Mouse (Mus musculus) R1 (cell line): ENCODE results near the gene Rprd1b.
A peak's percentile ranks its signal among the peaks of the same experiment; 100 is the strongest.

Experiments
- DNase-seq: peaks from one replicate; pipeline ENCODE4 v3.0.0-alpha.2; 2018; ENCODE audit warnings: low read depth, low spot score

The Rprd1b gene

DNA sequence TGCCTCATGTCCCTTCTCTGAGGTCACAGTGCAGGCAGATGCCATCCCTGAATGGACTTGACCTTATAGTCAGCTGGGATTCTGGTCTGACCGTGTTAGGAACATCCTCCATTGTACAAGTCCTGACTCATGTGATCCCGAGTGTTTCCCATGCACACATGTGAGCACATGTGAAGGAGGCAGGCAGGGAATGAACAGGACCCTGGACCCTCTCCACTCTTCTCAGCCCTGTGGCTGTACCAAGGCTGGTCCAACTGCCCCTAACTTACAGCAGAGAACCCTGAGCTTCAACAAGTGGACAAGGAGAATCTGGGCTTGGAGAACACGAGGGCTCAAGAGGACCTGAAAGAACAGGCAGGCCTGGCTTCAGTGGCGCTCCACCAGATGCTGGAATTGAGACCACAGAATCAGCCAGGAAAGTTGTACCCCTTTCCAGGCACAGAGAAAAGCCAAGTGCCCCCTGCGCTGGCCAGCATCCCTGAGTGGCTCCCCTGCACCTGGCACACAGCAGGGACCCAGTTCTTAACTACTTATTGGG, 117.3 kb downstream of the Rprd1b start:
- DNase-seq, result no peak

DNA sequence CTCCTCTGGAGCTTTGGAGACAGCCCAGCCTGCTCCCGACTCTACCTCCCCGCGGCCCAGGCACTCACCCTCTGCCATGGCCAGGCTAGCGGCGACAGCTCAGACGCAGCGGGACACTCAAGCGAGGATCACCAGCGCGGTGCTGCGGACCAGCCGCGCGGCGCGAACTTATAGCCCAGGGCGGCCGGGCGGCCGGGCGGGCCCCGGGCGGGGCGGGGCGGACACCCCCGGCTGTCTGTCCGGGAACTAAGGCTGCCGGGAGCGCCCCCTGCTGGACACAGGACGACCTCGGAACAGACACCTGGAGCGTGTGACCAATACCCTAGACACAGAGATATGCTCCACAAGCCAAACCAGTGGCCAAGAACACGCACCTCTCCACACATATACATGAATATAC, 117.9 kb downstream of the Rprd1b start, which contains the start of gene Tgm2:
Gene Tgm2, minus strand, starts transcription at position 214 of the 400 bp plus-strand sequence.
- DNase-seq, result peak; percentile 77

DNA sequence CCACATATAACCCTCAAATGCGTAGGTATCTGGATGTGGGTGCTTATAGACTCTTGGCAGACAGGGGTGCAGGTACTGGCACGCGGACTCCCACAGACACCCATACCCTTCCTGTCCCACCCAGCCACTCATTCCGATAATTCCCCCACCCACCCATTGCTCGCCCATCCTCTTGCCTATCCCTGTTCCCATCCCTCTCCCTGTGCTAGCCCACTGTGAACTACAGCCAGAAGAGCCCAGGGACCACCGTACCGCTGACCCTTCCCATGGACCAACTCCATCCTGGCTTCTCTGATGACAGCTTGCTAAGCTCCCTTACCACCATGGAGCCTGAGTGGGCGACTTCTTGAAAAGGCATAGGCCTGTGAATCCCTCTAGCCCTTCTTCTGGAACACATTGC, 118.7 kb downstream of the Rprd1b start:
- DNase-seq, result no peak

DNA sequence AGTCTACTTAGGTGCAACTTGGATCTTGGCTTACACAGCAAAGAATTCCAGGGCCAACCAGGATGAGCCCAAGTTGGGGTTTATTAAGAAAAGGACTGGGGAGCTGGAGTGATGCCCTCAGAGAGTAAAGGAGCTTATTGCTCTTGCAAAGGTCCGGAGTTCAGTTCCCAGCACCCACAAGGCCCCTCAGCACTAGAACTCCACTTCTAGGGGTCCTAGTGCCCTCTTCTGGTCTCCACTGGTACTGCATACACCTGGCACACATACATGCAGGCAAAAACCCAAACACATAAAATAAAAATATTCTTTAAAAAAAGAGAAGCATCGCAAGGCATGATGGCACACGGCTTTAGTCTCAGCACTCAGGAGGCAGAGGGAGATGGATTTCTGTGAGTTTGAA, 122.8 kb downstream of the Rprd1b start:
- DNase-seq, result peak; percentile 63

DNA sequence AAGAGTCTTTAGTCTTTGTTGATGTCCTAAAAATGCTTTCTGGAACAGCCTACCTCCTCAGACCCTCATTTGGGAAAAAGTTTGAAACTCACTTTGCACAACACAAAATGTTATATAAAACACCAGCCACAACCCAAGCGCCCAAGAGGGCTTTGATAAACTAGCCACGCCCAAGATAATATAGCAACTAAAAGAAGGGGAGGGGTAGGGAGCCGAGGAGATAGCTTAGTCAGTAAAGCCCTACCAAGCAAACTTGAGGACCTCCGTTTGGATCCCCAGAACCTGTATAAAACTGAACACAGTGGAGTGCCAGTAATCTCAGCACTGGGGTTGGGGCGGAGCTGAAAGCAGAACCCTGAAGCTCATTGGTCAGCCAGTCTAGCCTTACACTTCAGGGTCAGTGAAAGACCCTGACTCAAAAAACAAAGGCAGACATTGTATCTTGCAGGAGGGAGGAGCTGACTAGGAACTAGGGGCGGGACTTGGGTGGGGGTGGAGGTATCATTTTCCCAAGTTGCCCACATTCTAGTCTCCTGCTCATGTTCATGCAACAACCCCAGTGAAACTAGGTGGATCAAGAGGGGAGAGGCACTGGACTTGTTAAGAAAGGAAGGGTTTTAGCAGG, 124.5 kb downstream of the Rprd1b start:
- DNase-seq, result peak; percentile 92

DNA sequence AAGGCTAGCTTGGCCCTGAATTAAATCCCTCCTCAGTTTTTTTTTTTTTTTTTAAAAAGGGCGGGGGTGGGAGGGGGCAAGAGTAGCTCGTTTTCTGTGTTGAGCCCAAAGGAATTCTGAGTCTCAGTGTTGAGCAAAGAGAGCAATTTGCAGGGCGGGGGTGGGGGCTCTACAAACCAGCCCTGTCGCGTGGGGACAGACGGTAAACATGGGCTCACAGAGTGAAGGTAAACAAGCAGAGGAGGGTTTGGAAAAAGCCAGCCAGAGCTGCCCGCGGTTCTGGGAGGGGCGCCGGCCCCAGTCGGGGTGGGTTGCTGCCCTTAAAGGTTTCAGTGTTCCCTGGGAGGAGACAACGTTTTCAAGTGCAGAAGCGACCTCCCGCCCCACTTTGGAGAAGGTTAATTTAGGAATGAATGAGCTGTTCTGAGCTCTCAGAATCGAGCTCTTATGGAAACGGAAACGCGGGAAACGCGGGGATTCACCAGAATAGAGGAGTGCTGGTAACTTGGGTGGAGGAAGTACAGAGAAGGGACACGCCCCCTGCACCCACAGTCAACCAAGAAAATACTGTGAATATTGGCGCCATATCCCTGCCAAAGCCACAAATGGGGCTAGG, 125.5 kb downstream of the Rprd1b start:
- DNase-seq, result peak; percentile 86

DNA sequence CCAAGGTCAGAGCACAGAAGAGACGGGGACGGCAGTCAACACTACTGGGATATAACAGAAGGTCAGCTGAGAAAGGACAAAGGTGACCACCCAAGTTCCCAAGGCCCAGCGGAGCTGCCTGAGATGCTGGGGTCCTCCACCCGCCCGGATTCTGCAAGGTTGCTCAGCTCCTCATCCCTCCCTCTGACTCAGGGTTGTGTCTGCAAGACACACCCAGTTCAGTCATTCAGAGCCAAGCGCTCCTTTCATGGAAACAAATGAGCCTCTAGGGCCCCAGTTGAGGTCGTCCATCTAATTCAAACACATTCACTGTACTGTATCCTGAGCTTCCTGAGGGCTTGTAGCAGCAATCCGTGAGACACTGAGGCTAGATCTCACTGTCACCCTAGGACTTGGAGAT, 126.3 kb downstream of the Rprd1b start:
- peak; percentile 90 for DNase-seq

DNA sequence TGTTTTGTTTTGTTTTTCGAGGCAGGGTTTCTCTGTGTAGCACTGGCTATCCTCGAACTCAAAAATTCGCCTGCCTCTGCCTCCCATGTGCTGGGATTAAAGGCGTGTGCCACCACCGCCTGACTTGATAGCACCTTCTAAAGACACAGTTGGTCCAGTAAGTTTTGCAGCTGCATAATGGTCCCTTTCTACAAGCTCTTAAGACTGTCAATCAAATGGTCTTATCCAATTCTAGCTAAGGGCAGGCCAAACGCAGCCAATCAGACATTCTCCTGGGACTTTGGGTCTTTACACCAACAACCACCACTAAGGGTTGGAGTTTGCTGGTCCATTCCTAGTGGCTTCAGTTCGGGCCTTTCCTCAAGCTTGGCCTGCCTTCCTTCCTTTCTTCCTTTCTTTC, 126.8 kb downstream of the Rprd1b start:
- DNase-seq, result peak; percentile 92

DNA sequence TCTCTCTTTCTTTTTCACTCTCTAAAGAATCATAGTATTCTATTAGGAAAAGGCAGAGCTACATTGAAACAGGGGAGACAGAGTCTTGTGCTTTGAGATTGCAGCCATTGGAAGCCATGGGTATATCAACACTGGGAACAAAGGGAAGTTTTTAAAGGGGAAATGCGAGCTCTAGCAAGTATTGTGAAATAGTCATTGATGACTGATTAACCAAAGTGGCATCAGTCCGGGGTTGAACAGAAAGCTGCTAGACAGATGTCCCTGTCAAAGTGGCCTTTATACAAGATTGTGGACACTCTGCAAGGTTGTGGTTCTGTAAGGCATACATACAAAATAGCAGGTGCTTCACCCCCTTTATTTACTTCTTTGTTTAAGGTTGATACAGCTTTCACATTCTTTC, 127.3 kb downstream of the Rprd1b start:
- no peak for DNase-seq

DNA sequence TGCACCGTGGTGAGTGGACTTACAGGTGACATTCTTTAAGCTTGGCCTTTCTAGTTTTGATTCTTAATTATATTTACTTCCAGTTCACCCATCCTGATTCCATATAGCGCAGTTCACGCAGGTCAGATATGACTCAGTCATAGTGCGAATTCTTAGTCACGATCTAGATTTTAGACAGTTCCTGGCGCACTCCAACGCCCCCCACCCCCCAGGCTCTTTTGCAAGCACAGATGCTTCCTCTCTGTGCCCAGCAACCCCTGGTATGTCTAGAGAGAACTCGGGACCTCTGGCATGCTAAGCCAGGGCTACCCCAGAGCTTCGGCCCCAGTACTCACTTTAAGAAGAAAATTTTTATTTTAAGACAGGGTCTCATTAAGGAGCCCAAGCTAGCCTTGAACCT, 128.2 kb downstream of the Rprd1b start:
- DNase-seq, result no peak

DNA sequence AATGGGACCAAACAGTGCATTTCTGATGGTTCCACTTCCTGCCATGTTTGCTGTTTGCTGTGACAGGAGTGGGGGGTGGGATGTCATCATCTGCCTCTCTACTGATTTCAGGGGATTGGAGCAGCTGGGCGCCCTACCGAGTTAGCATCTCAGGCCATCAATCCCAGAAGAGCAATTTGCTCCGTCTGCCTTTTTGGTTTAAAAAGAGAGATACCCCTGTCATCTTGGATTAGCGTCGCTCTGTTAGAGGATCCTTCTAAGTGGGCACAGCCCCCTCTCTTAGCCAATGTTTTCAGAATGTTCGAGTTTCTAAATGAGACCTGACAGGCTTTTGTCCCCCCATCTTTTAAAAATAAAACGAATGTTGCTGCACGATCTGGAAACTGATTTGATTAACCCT, 129.4 kb downstream of the Rprd1b start:
- DNase-seq, result no peak

DNA sequence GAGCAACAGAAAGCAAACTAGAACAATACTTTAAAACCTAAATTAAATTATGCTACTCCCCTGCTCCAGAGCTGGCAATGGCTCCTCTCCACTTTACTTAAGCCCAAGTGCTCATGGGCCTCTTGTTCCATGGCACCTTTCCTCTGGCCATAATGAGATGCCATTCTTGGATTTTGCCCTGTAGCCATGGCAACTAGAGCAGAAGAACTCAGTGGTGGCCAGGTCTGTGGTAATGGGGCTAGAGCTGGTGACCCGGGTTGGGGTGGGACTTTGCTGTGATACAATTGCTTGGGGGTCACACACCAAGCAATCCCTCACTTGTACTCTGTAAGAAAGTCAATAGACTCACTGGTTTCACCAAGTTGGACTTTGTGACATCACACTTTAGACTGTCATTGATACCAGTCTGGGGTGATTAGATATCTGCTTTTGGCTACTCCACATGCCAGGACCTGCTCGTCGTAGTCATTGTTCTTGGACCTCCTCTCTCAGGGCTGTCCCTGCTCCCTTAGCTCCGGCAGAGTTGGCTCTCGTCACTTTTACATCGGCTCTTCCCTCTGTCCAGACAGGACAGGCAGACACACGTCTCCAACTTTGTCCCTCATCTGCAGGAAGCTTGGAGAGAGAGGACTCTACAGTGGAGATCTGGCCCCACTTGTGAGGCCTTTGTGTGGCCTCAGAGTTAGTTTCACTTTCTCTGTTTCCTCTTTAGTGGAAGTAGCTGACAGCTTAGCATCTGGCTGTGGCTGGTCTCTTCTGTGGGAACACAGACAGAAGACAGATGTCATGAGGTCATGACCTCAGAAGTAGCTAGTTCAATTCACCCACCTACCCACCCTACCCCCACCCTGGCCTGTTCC, 131.3 kb downstream of the Rprd1b start:
- no peak for DNase-seq

DNA sequence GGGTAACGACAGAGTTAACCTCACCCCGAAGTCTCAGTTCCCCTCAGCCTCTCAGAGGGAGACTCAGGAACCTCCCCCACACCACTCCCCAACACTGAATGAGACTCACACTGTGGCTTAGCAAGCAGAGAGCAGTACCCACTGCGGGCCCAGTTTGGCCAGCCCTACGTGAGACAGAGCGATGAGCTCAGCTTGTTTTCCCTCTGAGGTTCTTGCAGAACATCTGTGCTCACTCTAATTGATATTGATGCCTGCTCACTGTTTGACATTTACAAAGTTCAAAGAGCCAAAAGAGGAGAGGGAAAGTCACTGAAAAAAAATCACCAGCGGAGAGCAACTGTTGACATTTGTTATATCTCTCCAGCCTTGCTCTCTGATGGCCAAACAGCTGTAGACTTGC, 133.5 kb downstream of the Rprd1b start:
- DNase-seq, result no peak

DNA sequence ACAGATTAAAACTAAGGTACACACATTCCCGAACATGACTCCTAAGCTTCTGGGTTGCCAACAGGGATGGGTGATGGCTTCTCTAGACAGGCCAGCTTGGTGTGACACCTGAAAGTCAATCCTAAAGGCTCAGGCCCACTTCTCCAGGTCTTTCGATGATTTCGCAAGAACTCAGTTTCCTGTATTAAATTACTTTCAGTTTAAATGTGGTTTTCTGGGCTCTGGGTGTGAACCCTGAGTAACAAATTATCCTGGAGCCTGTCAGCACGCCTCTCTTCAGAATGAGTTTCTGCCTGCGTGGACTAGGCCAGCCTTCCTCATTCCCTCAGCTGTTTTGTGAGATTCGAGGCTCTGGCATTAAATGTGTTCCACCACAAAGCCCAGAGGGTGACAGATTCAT, 134.7 kb downstream of the Rprd1b start:
- DNase-seq, result no peak

DNA sequence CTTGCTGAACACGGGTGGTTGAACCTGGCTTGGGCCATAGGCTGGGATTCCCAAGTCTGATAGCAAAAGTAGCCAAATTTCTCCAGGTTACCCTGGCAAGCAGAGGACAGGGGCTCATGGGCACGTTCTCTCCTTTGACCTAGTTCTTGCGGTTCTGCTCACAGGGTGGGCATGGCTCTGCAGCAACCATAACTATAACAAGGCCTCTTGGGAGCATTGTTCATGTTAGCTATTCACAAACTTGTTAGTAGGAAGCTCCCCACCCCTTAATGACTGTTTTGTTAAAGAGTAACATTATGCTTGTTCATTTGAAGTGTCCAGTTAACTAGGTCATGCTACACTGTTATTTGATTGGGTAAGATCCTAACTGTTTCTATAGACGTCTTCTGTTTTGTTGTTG, 137.5 kb downstream of the Rprd1b start:
- no peak for DNase-seq

DNA sequence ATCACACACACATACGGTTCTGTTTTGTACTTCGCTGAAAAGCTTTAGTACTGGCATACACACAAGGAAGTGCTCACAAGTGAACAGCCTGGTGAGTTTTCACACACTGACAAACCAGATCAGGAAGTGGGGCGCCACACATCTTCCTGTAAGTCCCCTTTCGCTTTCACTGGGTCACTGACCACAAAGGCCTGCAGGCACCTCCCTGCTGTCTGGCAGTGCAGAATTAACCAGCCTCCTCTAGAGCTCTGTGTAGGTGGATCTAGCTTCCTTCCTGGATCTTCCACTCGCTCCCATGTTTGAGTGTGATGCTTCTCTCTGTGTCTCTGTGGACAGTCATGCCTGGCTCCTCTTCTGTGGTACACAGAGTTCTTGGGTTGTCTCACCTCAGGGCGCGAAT, 138.3 kb downstream of the Rprd1b start:
- no peak for DNase-seq

DNA sequence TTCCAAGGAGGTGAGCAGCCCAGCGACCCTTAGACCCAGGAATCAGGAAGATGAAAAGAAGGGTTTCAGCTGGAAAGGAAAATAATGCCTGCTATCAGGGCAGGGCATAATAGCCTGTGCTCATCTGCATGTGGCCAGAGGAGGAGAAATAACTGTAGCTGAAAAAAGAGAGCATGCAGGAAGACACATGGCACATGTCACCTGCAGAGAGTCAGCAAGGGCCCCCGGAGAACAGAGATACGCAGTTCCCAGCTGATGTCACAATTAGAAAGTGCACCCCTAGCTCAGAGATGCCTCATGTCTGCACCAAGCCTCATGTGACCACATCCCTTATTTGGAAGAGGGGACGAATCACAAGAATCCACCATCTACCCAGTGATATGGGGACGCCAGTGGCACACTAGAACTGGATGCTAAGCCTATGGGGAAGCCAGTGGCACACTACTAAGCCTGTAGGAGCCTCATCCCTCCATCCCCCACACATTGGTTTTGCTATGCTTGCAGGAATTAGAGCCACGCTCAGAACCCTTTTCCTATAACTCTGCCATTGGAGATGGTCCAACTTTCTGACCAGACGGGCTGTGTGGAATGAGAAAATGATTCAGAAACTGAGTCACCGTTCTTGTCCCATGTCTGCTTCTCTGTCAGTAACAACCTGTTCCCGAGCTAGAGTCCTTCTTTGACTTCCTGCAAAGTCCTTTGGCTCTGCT, 139.4 kb downstream of the Rprd1b start:
- DNase-seq, result no peak

DNA sequence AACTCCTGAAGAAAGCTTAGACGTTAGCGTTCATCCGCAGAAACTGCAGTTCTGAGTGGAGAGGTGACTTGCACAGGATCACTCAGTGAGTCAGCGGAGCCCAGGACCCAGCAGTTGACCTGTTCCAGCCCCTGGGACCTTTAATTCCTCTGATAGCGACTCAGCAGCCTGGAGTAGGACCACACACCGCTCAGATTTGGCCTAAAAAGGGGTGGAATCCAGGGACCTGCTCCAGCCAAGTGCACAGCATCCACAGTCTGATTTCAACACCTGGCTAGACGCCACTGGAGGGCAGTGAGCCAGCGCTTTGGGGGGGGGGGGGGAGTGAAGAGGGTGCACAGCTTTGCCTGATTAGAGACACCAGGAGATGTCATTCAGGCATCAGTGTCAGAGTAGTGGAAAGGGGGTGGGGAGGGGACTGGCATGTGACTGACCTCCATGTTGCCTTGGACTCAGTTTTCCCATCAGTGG, 140.5 kb downstream of the Rprd1b start:
- no peak for DNase-seq

DNA sequence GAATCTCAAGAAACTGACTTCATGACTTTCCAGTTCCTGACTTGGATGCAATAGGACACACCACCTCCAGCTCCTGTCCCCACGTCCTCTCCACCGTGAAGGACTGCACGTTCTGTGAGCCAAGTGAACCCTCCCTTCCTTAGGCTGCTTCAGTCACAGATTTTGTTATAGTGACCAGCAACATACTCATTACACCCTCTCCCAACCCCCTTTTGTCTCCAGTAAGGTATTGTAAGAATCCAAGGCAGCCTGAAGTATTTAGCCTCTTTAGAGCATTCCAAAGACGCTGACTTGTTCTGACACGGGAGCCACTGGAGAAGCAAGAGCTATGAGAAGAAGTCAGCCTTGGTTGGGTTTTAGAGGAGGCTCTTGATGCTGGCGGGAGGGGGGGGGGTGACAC, 141.1 kb downstream of the Rprd1b start:
- DNase-seq, result no peak

DNA sequence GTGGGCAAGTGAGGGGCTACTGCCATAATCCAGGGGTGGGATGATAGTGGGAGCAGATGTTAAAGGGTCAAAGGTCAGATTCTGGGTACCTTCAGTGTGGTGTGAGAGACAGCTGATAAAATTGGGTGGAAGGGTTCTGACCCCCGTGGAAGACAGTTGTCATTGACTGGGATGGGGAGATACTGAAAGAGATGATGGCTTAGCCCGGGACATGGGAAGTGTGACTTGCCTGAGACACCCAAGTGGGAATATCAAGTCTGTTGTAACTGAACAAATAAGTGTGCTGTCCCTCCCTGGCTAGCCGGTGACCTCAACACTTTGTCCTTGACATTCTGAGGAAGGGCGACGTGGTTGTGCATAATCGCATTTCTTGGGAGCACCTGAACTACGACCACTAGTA, 141.5 kb downstream of the Rprd1b start:
- no peak for DNase-seq

DNA sequence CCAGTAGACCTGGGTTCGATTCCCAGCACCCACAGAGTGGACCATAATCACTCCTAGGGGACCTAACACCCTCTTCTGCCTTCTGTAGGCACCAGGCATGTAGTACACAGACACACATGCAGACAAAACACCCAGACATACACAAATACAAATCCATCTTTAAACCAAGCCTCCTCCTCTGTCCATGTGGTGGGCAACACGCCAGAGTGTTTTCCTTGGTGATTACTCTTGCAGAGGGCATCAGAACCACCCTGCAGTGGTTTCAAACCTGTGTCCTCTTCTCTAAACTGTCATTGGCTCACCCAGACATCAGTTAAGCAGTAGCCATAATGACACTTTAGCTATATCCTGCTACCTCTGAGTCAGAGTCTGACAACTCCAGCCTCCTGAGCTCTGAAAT, 142.1 kb downstream of the Rprd1b start:
- no peak for DNase-seq

DNA sequence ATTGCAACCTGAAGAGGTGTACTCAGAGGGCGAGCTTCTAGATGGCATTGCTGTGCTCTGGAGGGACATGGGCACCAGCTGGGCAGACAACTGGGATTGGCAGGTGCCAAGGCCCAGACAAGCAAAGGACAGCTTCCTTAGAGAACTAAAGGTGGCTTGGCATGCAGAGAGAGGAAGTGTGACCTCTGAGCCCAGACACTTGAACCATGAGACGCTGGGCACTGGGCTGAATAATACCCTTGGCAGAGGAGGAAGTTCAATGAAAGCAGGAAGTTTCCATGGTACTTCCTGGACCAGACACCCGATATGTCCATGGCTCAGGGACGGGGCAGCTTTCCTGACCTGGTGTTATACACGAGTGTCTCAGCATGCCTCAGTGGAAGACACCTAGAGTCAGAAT, 146.1 kb downstream of the Rprd1b start:
- DNase-seq, result no peak
